Mouse (Mus musculus): Measurements from ENCODE around the gene Cacnb4.

Cacnb4 gene

DNA sequence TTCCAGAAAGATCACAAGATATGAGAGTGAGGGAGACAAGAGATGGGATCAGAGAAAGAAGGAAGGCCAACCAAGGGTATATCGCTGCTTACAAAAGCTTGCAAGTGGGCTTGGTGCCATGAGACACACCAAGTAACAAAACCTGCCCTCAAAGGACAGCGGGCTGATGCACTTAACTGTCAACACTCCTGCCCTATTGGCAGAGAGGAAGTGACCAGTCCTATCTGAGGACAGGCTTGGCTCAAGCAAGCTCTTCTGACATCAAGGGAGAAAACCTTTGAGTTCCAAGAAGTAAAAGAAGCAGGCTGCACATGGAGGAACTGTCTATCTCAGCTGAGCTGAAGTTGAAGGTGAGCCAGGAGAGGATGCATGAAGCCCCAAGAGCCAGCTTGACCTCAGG is 100.1 kb downstream of the Cacnb4 start:
- TF ChIP-seq NANOG (IDR thresholded peaks at IDR 0.05; ENCODE audit: borderline replicate concordance, low read length) (no peak), CTCF (conservative IDR thresholded peaks at IDR 0.05; ENCODE audit: low read length) (no peak), POU5F1 (IDR thresholded peaks at IDR 0.05; ENCODE audit: borderline replicate concordance, low read length) (no peak)
- Histone ChIP-seq H3K4me3 (replicated peaks; ENCODE audit: low read length) (no peak overlapping the region), H3K27me3 (ENCODE audit: insufficient read depth, low read length) (no peaks in the 10 kb centered on the region), H3K36me3 (ENCODE audit: insufficient read depth, low read length) (no peaks in the 10 kb centered on the region), H3K9me3 (ENCODE audit: low read length) (peaks cover 4% of the 10 kb centered on the region; the same call in 1 of the 2 replicates), H3K4me1 (replicated peaks; ENCODE audit: low read depth, low read length) (peaks cover 3% of the 10 kb centered on the region; the same call in 1 of the 2 replicates)

DNA sequence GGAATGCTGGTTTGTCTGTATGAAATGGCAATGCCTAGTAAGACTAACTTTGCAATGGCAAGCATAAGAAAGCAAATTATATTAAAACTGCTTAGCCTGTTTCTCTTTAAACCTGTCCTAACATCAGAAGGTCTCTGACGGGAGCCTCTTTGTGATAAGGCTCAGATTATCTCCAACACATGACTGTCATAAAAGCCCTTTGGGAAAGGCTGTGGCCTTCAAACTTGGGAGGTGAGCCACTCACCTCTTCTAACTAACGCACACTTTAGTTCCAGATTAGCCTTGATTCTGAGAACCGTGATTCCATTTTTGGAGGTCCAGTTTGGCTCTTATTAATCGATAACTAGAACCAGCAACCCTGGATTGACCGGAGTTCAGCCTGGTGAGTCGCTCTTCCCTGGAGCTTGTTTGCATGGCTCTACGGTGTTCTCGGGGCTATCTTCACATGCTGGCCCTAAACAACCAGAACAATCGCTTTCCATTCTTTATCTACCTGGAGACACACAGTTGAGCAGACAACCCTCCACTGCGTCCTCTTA is 100.9 kb downstream of the Cacnb4 start:
- Histone ChIP-seq H3K9me3 (ENCODE audit: low read length) (no peaks in the 10 kb centered on the region), H3K36me3 (ENCODE audit: insufficient read depth, low read length) (no peaks in the 10 kb centered on the region), H3K4me3 (replicated peaks; ENCODE audit: low read length) (no peak overlapping the region), H3K4me1 (replicated peaks; ENCODE audit: low read depth, low read length) (peaks cover 5% of the 10 kb centered on the region; the same call in 1 of the 2 replicates), H3K27me3 (ENCODE audit: insufficient read depth, low read length) (no peaks in the 10 kb centered on the region)
- TF ChIP-seq POU5F1 (IDR thresholded peaks at IDR 0.05; ENCODE audit: borderline replicate concordance, low read length) (no peak), CTCF (conservative IDR thresholded peaks at IDR 0.05; ENCODE audit: low read length) (no peak), NANOG (IDR thresholded peaks at IDR 0.05; ENCODE audit: borderline replicate concordance, low read length) (no peak)

DNA sequence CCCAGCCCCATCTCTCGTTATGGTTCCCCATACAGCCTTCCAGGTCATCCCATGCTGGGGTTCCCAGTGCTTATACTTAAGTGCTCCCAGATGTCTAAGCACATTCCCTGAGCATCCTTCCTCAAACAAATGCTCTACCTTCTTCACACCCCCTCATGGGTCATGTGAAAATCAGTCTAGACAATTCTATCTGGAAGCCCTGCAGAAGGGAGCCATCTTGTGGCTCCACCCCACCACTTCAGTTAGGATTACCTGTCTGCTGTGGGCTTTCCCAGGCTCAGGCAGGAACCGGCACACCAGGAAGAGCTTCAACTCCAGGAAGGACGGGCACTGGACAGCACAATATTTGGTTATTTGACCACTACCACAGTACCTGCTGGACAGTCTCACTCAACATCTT is 101.7 kb downstream of the Cacnb4 start:
- TF ChIP-seq NANOG (IDR thresholded peaks at IDR 0.05; ENCODE audit: borderline replicate concordance, low read length): no peak
- no peak for TF ChIP-seq CTCF (conservative IDR thresholded peaks at IDR 0.05; ENCODE audit: low read length)
- no peak for TF ChIP-seq POU5F1 (IDR thresholded peaks at IDR 0.05; ENCODE audit: borderline replicate concordance, low read length)
- Histone ChIP-seq H3K9me3 (ENCODE audit: low read length) (no peaks in the 10 kb centered on the region), H3K27me3 (ENCODE audit: insufficient read depth, low read length) (no peaks in the 10 kb centered on the region), H3K36me3 (ENCODE audit: insufficient read depth, low read length) (no peaks in the 10 kb centered on the region), H3K4me1 (replicated peaks; ENCODE audit: low read depth, low read length) (peaks cover 5% of the 10 kb centered on the region; the same call in 1 of the 2 replicates), H3K4me3 (replicated peaks; ENCODE audit: low read length) (no peak overlapping the region)

DNA sequence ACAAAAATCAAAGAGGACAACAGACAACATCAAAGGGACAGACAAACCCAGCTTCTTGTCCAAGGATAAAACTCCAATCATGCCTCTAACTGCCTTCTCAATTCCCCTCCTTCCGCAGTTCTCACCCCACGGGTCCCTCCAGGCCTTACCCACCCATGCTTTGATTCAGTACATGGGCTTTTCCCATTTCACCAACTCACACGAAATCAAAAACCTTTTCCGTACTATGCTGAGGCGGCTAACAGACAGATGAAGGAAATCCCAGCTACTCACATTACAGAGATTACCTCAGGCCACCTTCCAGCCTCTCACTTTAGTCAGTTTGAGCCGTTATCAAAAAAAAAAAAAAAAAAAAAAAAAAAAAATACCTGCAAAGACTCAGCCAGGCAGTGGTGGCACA is 104.4 kb downstream of the Cacnb4 start:
- H3K36me3 ChIP-seq (ENCODE audit: insufficient read depth, low read length): no peaks in the 10 kb centered on the region
- no peaks in the 10 kb centered on the region for H3K27me3 ChIP-seq (ENCODE audit: insufficient read depth, low read length)
- TF ChIP-seq CTCF (conservative IDR thresholded peaks at IDR 0.05; ENCODE audit: low read length) (no peak), POU5F1 (IDR thresholded peaks at IDR 0.05; ENCODE audit: borderline replicate concordance, low read length) (no peak), NANOG (IDR thresholded peaks at IDR 0.05; ENCODE audit: borderline replicate concordance, low read length) (no peak)
- no peak overlapping the region for H3K4me3 ChIP-seq (replicated peaks; ENCODE audit: low read length)
- H3K4me1 ChIP-seq (replicated peaks; ENCODE audit: low read depth, low read length): peaks cover 5% of the 10 kb centered on the region; the same call in 1 of the 2 replicates
- H3K9me3 ChIP-seq (ENCODE audit: low read length): no peaks in the 10 kb centered on the region

DNA sequence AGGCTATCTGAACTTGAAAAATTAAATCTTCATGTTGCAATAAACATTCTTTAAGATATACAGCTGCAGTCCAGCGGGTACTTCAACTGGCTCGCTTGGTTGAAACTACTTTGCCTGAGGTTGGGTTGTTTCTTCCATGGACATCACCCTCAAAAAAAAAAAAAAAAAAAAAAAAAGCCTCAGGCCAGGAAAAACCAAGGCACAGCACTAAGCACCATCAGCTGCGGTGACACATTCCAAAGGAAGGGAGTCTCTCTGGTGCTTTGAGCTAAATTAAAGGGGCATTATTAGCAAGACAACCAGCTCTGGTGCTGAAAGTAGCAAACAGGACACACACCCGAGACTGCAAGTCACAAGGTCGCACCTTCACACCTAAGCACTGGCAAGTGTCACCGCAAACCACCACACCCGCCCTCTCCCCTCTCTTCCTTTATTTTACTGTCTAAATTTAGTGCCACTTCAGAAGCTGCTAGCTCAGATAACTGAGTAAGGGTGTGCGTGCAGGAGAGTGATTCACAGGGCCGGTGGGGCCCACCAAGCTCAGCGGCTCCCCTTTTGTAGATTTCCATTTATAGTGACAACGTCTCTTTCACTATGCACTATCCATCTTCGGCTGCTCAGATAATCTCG is 105.2 kb downstream of the Cacnb4 start:
- no peak overlapping the region for H3K4me3 ChIP-seq (replicated peaks; ENCODE audit: low read length)
- H3K36me3 ChIP-seq (ENCODE audit: insufficient read depth, low read length): no peaks in the 10 kb centered on the region
- TF ChIP-seq NANOG (IDR thresholded peaks at IDR 0.05; ENCODE audit: borderline replicate concordance, low read length): no peak
- TF ChIP-seq CTCF (conservative IDR thresholded peaks at IDR 0.05; ENCODE audit: low read length): no peak
- no peak for TF ChIP-seq POU5F1 (IDR thresholded peaks at IDR 0.05; ENCODE audit: borderline replicate concordance, low read length)
- peaks cover 5% of the 10 kb centered on the region; the same call in 1 of the 2 replicates for H3K4me1 ChIP-seq (replicated peaks; ENCODE audit: low read depth, low read length)
- H3K9me3 ChIP-seq (ENCODE audit: low read length): no peaks in the 10 kb centered on the region
- no peaks in the 10 kb centered on the region for H3K27me3 ChIP-seq (ENCODE audit: insufficient read depth, low read length)

DNA sequence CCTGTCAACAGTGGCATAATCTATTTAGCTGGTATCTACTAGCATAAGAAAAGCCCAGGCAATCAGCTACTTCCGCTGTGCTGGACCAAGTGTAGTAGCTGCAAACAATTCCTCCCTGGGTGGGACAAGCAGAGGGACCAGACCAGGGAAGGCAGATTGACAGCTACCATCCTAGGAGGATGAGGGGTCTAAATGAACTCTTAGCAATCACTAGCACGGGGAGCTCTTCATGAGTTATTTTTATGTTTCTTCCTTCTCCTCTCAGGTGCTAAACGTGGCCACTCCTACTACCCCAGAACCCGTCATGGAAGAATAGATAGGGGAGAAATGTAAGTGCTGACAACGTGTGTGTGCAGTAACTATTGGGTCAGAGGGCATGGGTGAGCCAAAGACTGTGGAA is 105.8 kb downstream of the Cacnb4 start:
- H3K4me3 ChIP-seq (replicated peaks; ENCODE audit: low read length): no peak overlapping the region
- H3K36me3 ChIP-seq (ENCODE audit: insufficient read depth, low read length): no peaks in the 10 kb centered on the region
- TF ChIP-seq POU5F1 (IDR thresholded peaks at IDR 0.05; ENCODE audit: borderline replicate concordance, low read length) (no peak), NANOG (IDR thresholded peaks at IDR 0.05; ENCODE audit: borderline replicate concordance, low read length) (no peak), CTCF (conservative IDR thresholded peaks at IDR 0.05; ENCODE audit: low read length) (no peak)
- H3K9me3 ChIP-seq (ENCODE audit: low read length): no peaks in the 10 kb centered on the region
- no peaks in the 10 kb centered on the region for H3K27me3 ChIP-seq (ENCODE audit: insufficient read depth, low read length)
- peaks cover 5% of the 10 kb centered on the region; the same call in 1 of the 2 replicates for H3K4me1 ChIP-seq (replicated peaks; ENCODE audit: low read depth, low read length)

DNA sequence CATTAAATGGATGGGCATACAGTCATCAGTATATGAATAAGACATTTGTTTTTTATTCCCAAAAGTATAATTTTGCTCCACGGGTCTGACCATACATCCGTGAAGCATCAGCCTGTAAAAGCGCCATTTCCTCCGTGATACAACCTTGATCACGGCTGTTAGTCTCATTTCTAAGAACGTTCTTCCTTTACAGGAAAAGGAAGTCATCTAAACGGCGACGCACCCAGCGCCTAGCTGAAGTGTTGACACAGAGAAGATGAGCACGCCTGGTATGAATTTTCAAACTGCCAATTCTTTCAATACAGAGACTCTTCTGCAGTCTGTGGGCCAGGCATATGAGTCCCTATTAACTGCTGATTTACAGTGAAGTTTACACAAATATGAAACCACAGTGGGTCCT is 106.5 kb downstream of the Cacnb4 start:
- TF ChIP-seq POU5F1 (IDR thresholded peaks at IDR 0.05; ENCODE audit: borderline replicate concordance, low read length): no peak
- no peak for TF ChIP-seq CTCF (conservative IDR thresholded peaks at IDR 0.05; ENCODE audit: low read length)
- no peak for TF ChIP-seq NANOG (IDR thresholded peaks at IDR 0.05; ENCODE audit: borderline replicate concordance, low read length)
- Histone ChIP-seq H3K36me3 (ENCODE audit: insufficient read depth, low read length) (no peaks in the 10 kb centered on the region), H3K4me3 (replicated peaks; ENCODE audit: low read length) (no peak overlapping the region), H3K27me3 (ENCODE audit: insufficient read depth, low read length) (no peaks in the 10 kb centered on the region), H3K9me3 (ENCODE audit: low read length) (peaks cover 6% of the 10 kb centered on the region; the same call in 1 of the 2 replicates), H3K4me1 (replicated peaks; ENCODE audit: low read depth, low read length) (peaks cover 5% of the 10 kb centered on the region; the same call in 1 of the 2 replicates)

DNA sequence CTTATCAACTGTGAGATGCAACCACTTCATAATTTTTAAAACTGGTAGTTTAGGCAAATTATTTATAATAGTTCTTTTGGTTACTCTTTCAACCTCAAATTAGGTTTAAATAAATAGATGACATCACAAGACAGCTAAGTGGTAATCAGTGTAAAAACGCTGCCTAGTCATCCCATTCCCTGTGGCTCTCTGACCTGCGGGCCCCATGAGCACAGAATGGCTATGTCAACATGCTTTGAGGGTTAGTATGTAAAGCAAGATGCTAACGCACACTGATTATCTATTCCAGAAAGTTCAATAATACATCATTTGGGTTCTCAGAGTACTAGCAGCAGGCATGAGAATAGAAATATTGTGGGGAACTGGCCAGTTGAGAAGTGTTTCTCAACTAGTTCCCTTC is 108.5 kb downstream of the Cacnb4 start:
- peaks cover 7% of the 10 kb centered on the region; the same call in 1 of the 2 replicates for H3K9me3 ChIP-seq (ENCODE audit: low read length)
- H3K36me3 ChIP-seq (ENCODE audit: insufficient read depth, low read length): no peaks in the 10 kb centered on the region
- TF ChIP-seq POU5F1 (IDR thresholded peaks at IDR 0.05; ENCODE audit: borderline replicate concordance, low read length) (no peak), NANOG (IDR thresholded peaks at IDR 0.05; ENCODE audit: borderline replicate concordance, low read length) (no peak), CTCF (conservative IDR thresholded peaks at IDR 0.05; ENCODE audit: low read length) (no peak)
- H3K4me3 ChIP-seq (replicated peaks; ENCODE audit: low read length): no peak overlapping the region
- no peaks in the 10 kb centered on the region for H3K27me3 ChIP-seq (ENCODE audit: insufficient read depth, low read length)
- peaks cover 5% of the 10 kb centered on the region; the same call in 1 of the 2 replicates for H3K4me1 ChIP-seq (replicated peaks; ENCODE audit: low read depth, low read length)
